Mouse (Mus musculus): Measurements from ENCODE around the gene Ccdc83. TPM values are rescaled to one million over a fixed set of nuclear protein-coding genes. Genes with fewer than 3 reads are reported as not detected.

Gene Ccdc83
- polyA plus RNA-seq, 1 experiment from 2014 or later, result not detected

- H3K4me3 ChIP-seq (ENCODE audit: low read depth, low read length), result no peak overlapping the region
- H3K9me3 ChIP-seq (ENCODE audit: control insufficient read depth), result no peaks in the 10 kb centered on the region
- no peak for TF ChIP-seq CTCF (IDR thresholded peaks at IDR 0.05; ENCODE audit: low read depth)
- WGBS, result 69% methylated on average over 11 of the region's 11 CpGs
- H3K4me2 ChIP-seq (replicated peaks; ENCODE audit: low read depth), result no peak overlapping the region
- H3K27ac ChIP-seq (ENCODE audit: low read depth, low read length), result no peak overlapping the region
- no peak for ATAC-seq
- no peaks in the 10 kb centered on the region for H3K36me3 ChIP-seq (ENCODE audit: control insufficient read depth, insufficient read depth)
- H3K27me3 ChIP-seq (replicated peaks; ENCODE audit: control insufficient read depth, insufficient read depth, low read length), result no peaks in the 10 kb centered on the region
- no peaks in the 10 kb centered on the region for H3K4me1 ChIP-seq (replicated peaks; ENCODE audit: control insufficient read depth, insufficient read depth, low read length)
- H3K9ac ChIP-seq (ENCODE audit: low read depth, low read length), result no peak overlapping the region
These were observed 9.1 kb upstream of the Ccdc83 start for GRCm38 (mm10) chr7:90274561-90275100.

GRCm38 (mm10) chr7:90270141-90270540, 4.6 kb upstream of the Ccdc83 start:
- no peaks in the 10 kb centered on the region for H3K4me1 ChIP-seq (replicated peaks; ENCODE audit: control insufficient read depth, insufficient read depth, low read length)
- no peaks in the 10 kb centered on the region for H3K9me3 ChIP-seq (ENCODE audit: control insufficient read depth)
- H3K4me3 ChIP-seq (ENCODE audit: low read depth, low read length), result no peak overlapping the region
- no peak for TF ChIP-seq CTCF (IDR thresholded peaks at IDR 0.05; ENCODE audit: low read depth)
- no peaks in the 10 kb centered on the region for H3K36me3 ChIP-seq (ENCODE audit: control insufficient read depth, insufficient read depth)
- no peak overlapping the region for H3K4me2 ChIP-seq (replicated peaks; ENCODE audit: low read depth)
- no peak overlapping the region for H3K9ac ChIP-seq (ENCODE audit: low read depth, low read length)
- no peaks in the 10 kb centered on the region for H3K27me3 ChIP-seq (replicated peaks; ENCODE audit: control insufficient read depth, insufficient read depth, low read length)
- ATAC-seq, result no peak
- 68% methylated on average over 3 of the region's 3 CpGs for whole genome bisulfite sequencing
- H3K27ac ChIP-seq (ENCODE audit: low read depth, low read length), result no peak overlapping the region

- no peak overlapping the region for H3K27ac ChIP-seq (ENCODE audit: low read depth, low read length)
- no peak for TF ChIP-seq CTCF (IDR thresholded peaks at IDR 0.05; ENCODE audit: low read depth)
- no peak for ATAC-seq
- no peaks in the 10 kb centered on the region for H3K36me3 ChIP-seq (ENCODE audit: control insufficient read depth, insufficient read depth)
- H3K27me3 ChIP-seq (replicated peaks; ENCODE audit: control insufficient read depth, insufficient read depth, low read length), result no peaks in the 10 kb centered on the region
- whole genome bisulfite sequencing, result 42% methylated on average over 7 of the region's 7 CpGs
- H3K4me3 ChIP-seq (ENCODE audit: low read depth, low read length), result no peak overlapping the region
- H3K9me3 ChIP-seq (ENCODE audit: control insufficient read depth), result no peaks in the 10 kb centered on the region
- H3K4me1 ChIP-seq (replicated peaks; ENCODE audit: control insufficient read depth, insufficient read depth, low read length), result no peaks in the 10 kb centered on the region
- no peak overlapping the region for H3K4me2 ChIP-seq (replicated peaks; ENCODE audit: low read depth)
- no peak overlapping the region for H3K9ac ChIP-seq (ENCODE audit: low read depth, low read length)
These were observed 3.5 kb downstream of the Ccdc83 start for GRCm38 (mm10) chr7:90261902-90262599.

GRCm38 (mm10) chr7:90259899-90260298, 5.7 kb downstream of the Ccdc83 start:
- H3K27me3 ChIP-seq (replicated peaks; ENCODE audit: control insufficient read depth, insufficient read depth, low read length), result no peaks in the 10 kb centered on the region
- H3K9me3 ChIP-seq (ENCODE audit: control insufficient read depth), result no peaks in the 10 kb centered on the region
- ATAC-seq, result no peak
- no peaks in the 10 kb centered on the region for H3K4me1 ChIP-seq (replicated peaks; ENCODE audit: control insufficient read depth, insufficient read depth, low read length)
- 82% methylated on average over 2 of the region's 2 CpGs for WGBS
- H3K27ac ChIP-seq (ENCODE audit: low read depth, low read length), result no peak overlapping the region
- H3K4me3 ChIP-seq (ENCODE audit: low read depth, low read length), result no peak overlapping the region
- H3K4me2 ChIP-seq (replicated peaks; ENCODE audit: low read depth), result no peak overlapping the region
- no peak for TF ChIP-seq CTCF (IDR thresholded peaks at IDR 0.05; ENCODE audit: low read depth)
- no peak overlapping the region for H3K9ac ChIP-seq (ENCODE audit: low read depth, low read length)
- H3K36me3 ChIP-seq (ENCODE audit: control insufficient read depth, insufficient read depth), result no peaks in the 10 kb centered on the region

- WGBS, result 69% methylated on average over 2 of the region's 2 CpGs
- no peak for TF ChIP-seq CTCF (IDR thresholded peaks at IDR 0.05; ENCODE audit: low read depth)
- H3K4me2 ChIP-seq (replicated peaks; ENCODE audit: low read depth), result no peak overlapping the region
- no peaks in the 10 kb centered on the region for H3K36me3 ChIP-seq (ENCODE audit: control insufficient read depth, insufficient read depth)
- H3K9ac ChIP-seq (ENCODE audit: low read depth, low read length), result no peak overlapping the region
- no peak for ATAC-seq
- no peak overlapping the region for H3K27ac ChIP-seq (ENCODE audit: low read depth, low read length)
- no peak overlapping the region for H3K4me3 ChIP-seq (ENCODE audit: low read depth, low read length)
- no peaks in the 10 kb centered on the region for H3K27me3 ChIP-seq (replicated peaks; ENCODE audit: control insufficient read depth, insufficient read depth, low read length)
- H3K4me1 ChIP-seq (replicated peaks; ENCODE audit: control insufficient read depth, insufficient read depth, low read length), result no peaks in the 10 kb centered on the region
- no peaks in the 10 kb centered on the region for H3K9me3 ChIP-seq (ENCODE audit: control insufficient read depth)
These were observed 6.9 kb downstream of the Ccdc83 start for GRCm38 (mm10) chr7:90258701-90259100.

- Histone ChIP-seq H3K36me3 (ENCODE audit: control insufficient read depth, insufficient read depth) (no peaks in the 10 kb centered on the region), H3K4me3 (ENCODE audit: low read depth, low read length) (no peak overlapping the region), H3K4me1 (replicated peaks; ENCODE audit: control insufficient read depth, insufficient read depth, low read length) (no peaks in the 10 kb centered on the region), H3K27ac (ENCODE audit: low read depth, low read length) (no peak overlapping the region), H3K9me3 (ENCODE audit: control insufficient read depth) (no peaks in the 10 kb centered on the region), H3K9ac (ENCODE audit: low read depth, low read length) (no peak overlapping the region), H3K27me3 (replicated peaks; ENCODE audit: control insufficient read depth, insufficient read depth, low read length) (no peaks in the 10 kb centered on the region), H3K4me2 (replicated peaks; ENCODE audit: low read depth) (no peak overlapping the region)
- ATAC-seq, result no peak
- TF ChIP-seq CTCF (IDR thresholded peaks at IDR 0.05; ENCODE audit: low read depth), result peak; percentile 55
- 69% methylated on average over 5 of the region's 5 CpGs for WGBS
These were observed 12.6 kb downstream of the Ccdc83 start for GRCm38 (mm10) chr7:90252946-90253345.

Data from intestine, postnatal 0 days (tissue).